Mouse (Mus musculus) left cerebral cortex, postnatal 36 days (tissue): ENCODE measurements around the gene Gm17087. TPM values are rescaled to one million over a fixed set of nuclear protein-coding genes. Genes with fewer than 3 reads are reported as not detected.

Experiments used
- DNase-seq, 2 experiments: peaks; one replicate each; pipeline ENCODE4 v3.0.0; 2021 to 2022; ENCODE audit warnings: low spot score in 2 of 2, mixed read lengths in 1 of 2
- intact Hi-C: fragments of 180-260 bp; cut with DNase I; formaldehyde crosslinking; loops from one replicate; pipeline ENCODE4 v1.15.1; 2025
- total RNA-seq, 2 experiments: library from RNA; stranded (reverse); gene quantifications; 2 replicates each; pipeline ENCODE4 v1.2.3; 2021

Gene Gm17087
- total RNA-seq, result not detected

- intact Hi-C loops, result no loop called here
- no peak for DNase-seq
These were observed at the start of gene Gm17087 for GRCm38 (mm10) chr17:8566850-8567249. Gene Gm17087 (minus strand): TSS chr17:8566950.

- intact Hi-C loops, result loop anchor here (5.0 kb wide), 1 partner anchor 323 kb away; no protein-coding TSS in a partner anchor
- DNase-seq, result peak; percentile 80 to 83
These were observed 47.3 kb upstream of the Gm17087 start for GRCm38 (mm10) chr17:8613882-8614551.

GRCm38 (mm10) chr17:8611916-8612315, 45.2 kb upstream of the Gm17087 start:
- no peak for DNase-seq
- intact Hi-C loops, result loop anchor here (5.0 kb wide), 1 partner anchor 325 kb away; no protein-coding TSS in a partner anchor

- DNase-seq, result no peak
- intact Hi-C loops, result no loop called here
These were observed 39.9 kb upstream of the Gm17087 start for GRCm38 (mm10) chr17:8606695-8607094.

- DNase-seq, result no peak
- intact Hi-C loops, result no loop called here
These were observed 39.2 kb upstream of the Gm17087 start for GRCm38 (mm10) chr17:8605921-8606320.

GRCm38 (mm10) chr17:8602976-8603375, 36.2 kb upstream of the Gm17087 start:
- intact Hi-C loops, result no loop called here
- DNase-seq, result no peak

- intact Hi-C loops, result loop anchor here (5.0 kb wide), 1 partner anchor 210 kb away; no protein-coding TSS in a partner anchor
- DNase-seq, result peak; percentile 42 to 54
These were observed 31.0 kb upstream of the Gm17087 start for GRCm38 (mm10) chr17:8597790-8598189.

GRCm38 (mm10) chr17:8592427-8593277, 25.9 kb upstream of the Gm17087 start:
- peak; percentile 70 to 80 for DNase-seq

GRCm38 (mm10) chr17:8581579-8581978, 14.8 kb upstream of the Gm17087 start:
- no peak for DNase-seq

More at GRCm38 (mm10) chr17:8592427-8593277, 25.9 kb upstream of the Gm17087 start:
- intact Hi-C loops, result loop anchor here (1.0 to 2.0 kb wide), 2 partner anchors 66 to 124 kb away; no protein-coding TSS in a partner anchor

GRCm38 (mm10) chr17:8580360-8580759, 13.6 kb upstream of the Gm17087 start:
- intact Hi-C loops, result no loop called here
- DNase-seq, result no peak

More at GRCm38 (mm10) chr17:8581579-8581978, 14.8 kb upstream of the Gm17087 start:
- intact Hi-C loops, result no loop called here

GRCm38 (mm10) chr17:8573542-8574260, 7.0 kb upstream of the Gm17087 start:
- intact Hi-C loops, result no loop called here
- DNase-seq, result no peak

- no peak for DNase-seq
- intact Hi-C loops, result no loop called here
These were observed 3.9 kb downstream of the Gm17087 start for GRCm38 (mm10) chr17:8562886-8563280.

- intact Hi-C loops, result no loop called here
- DNase-seq, result no peak
These were observed 4.5 kb downstream of the Gm17087 start for GRCm38 (mm10) chr17:8562101-8562885.

- intact Hi-C loops, result no loop called here
- peak in 1 of 2 experiments; percentile 11 for DNase-seq
These were observed 8.8 kb downstream of the Gm17087 start for GRCm38 (mm10) chr17:8557926-8558325.

GRCm38 (mm10) chr17:8556223-8556622, 10.5 kb downstream of the Gm17087 start:
- intact Hi-C loops, result no loop called here
- no peak for DNase-seq

- intact Hi-C loops, result no loop called here
- DNase-seq, result no peak
These were observed 11.0 kb downstream of the Gm17087 start for GRCm38 (mm10) chr17:8555785-8556184.

- intact Hi-C loops, result no loop called here
These were observed 12.5 kb downstream of the Gm17087 start for GRCm38 (mm10) chr17:8554219-8554618.

GRCm38 (mm10) chr17:8553601-8554000, 13.1 kb downstream of the Gm17087 start:
- intact Hi-C loops, result no loop called here

More at GRCm38 (mm10) chr17:8554219-8554618, 12.5 kb downstream of the Gm17087 start:
- DNase-seq, result no peak

More at GRCm38 (mm10) chr17:8553601-8554000, 13.1 kb downstream of the Gm17087 start:
- DNase-seq, result no peak
